ENCODE assay signal across 8 mouse cellular contexts in the genomic region with DNA sequence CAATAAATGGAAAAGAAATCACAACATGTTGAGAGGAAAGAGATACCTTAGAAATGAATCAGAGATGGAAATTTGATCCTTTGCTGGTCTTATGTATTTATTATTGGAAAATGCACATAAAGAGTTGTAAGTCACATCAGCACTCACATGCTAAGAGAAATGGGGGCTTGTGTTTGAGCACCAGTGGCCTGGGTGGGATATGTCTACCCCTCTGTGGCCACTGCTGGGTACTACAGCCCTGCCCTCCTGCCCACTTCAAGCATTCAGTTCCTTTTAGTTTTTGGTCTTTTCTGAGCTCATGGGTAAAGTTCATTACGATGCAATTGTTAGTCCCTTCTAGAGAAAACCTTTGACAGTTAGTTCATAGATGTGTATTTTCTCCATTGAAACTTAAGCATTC.
DNase-seq lines count a peak whose midpoint lies in the region; ATAC-seq lines count a peak whose summit lies in the region.

No protein-coding gene starts in this region.

- H3K4me1 ChIP-seq in heart, embryonic 12.5 days (replicated peaks) = no peaks in the 10 kb centered on the region
- no peaks in the 10 kb centered on the region for H3K4me1 ChIP-seq in forebrain, embryonic 14.5 days (ENCODE audit: control insufficient read depth, insufficient read depth, low read length)
- no peaks in the 10 kb centered on the region; the same call in 1 of the 2 replicates for H3K4me1 ChIP-seq in lung, embryonic 16.5 days (replicated peaks; ENCODE audit: control insufficient read depth, insufficient read depth, low read length)

- no peaks in the 10 kb centered on the region for H3K9me3 ChIP-seq in heart, embryonic 12.5 days (replicated peaks)
- no peaks in the 10 kb centered on the region for H3K9me3 ChIP-seq in forebrain, embryonic 14.5 days (replicated peaks; ENCODE audit: control insufficient read depth, low read length)
- no peaks in the 10 kb centered on the region for H3K9me3 ChIP-seq in lung, embryonic 16.5 days (ENCODE audit: control insufficient read depth, low read length)

- no peak overlapping the region for H3K9ac ChIP-seq in heart, embryonic 12.5 days
- no peak overlapping the region for H3K9ac ChIP-seq in forebrain, embryonic 14.5 days (ENCODE audit: low read length)
- no peak overlapping the region for H3K9ac ChIP-seq in lung, embryonic 16.5 days (ENCODE audit: low read length)

- intact Hi-C loops in heart, postnatal 10 days (cut with DNase I) = loop anchor here (2.0 to 5.0 kb wide), 3 partner anchors 293 to 431 kb away; no protein-coding TSS in a partner anchor

- H3K27me3 ChIP-seq in heart, embryonic 12.5 days (replicated peaks) = no peaks in the 10 kb centered on the region
- no peaks in the 10 kb centered on the region for H3K27me3 ChIP-seq in forebrain, embryonic 14.5 days (replicated peaks; ENCODE audit: control insufficient read depth, insufficient read depth, low read length)
- H3K27me3 ChIP-seq in lung, embryonic 16.5 days (ENCODE audit: control insufficient read depth, insufficient read depth, low read depth, low read length) = no peaks in the 10 kb centered on the region

- H3K4me3 ChIP-seq in heart, embryonic 12.5 days = no peak overlapping the region
- H3K4me3 ChIP-seq in forebrain, embryonic 14.5 days (ENCODE audit: low read depth, low read length) = no peak overlapping the region
- no peak overlapping the region for H3K4me3 ChIP-seq in lung, embryonic 16.5 days (ENCODE audit: low read length)

- 0 out of 2 replicates have a peak, but pooled peaks cover 6% of the 10 kb centered on the region for H3K36me3 ChIP-seq in heart, embryonic 12.5 days
- no peaks in the 10 kb centered on the region for H3K36me3 ChIP-seq in forebrain, embryonic 14.5 days (ENCODE audit: control insufficient read depth, insufficient read depth, low read length)
- no peaks in the 10 kb centered on the region for H3K36me3 ChIP-seq in lung, embryonic 16.5 days (ENCODE audit: control insufficient read depth, insufficient read depth, low read length)

- H3K4me2 ChIP-seq in heart, embryonic 12.5 days = no peak overlapping the region
- H3K4me2 ChIP-seq in forebrain, embryonic 14.5 days (ENCODE audit: low read length) = no peak overlapping the region
- H3K4me2 ChIP-seq in lung, embryonic 16.5 days (ENCODE audit: low read depth, low read length) = no peak overlapping the region

- ATAC-seq in heart, embryonic 12.5 days (ENCODE audit: insufficient number of reproducible peaks, low FRiP score) = no peak
- ATAC-seq in forebrain, embryonic 14.5 days = peak; percentile 86
- ATAC-seq in lung, embryonic 16.5 days (ENCODE audit: low read depth) = peak; percentile 64

- no peak overlapping the region for H3K27ac ChIP-seq in heart, embryonic 12.5 days (ENCODE audit: poor library complexity, severe bottlenecking)
- no peak overlapping the region for H3K27ac ChIP-seq in forebrain, embryonic 14.5 days (ENCODE audit: low read depth, low read length)
- no peak overlapping the region for H3K27ac ChIP-seq in lung, embryonic 16.5 days (ENCODE audit: low read length)

- DNase-seq in heart, postnatal 10 days = peak; percentile 24 to 32
- DNase-seq in testis, postnatal 10 days (ENCODE audit: low spot score) = peak; percentile 49
- no peak for DNase-seq in testis, postnatal 14 days (ENCODE audit: low spot score)
- DNase-seq in forebrain, embryonic 14.5 days (ENCODE audit: low spot score) = peak; percentile 50
- no peak for DNase-seq in thymus, postnatal 10 days (ENCODE audit: low spot score in 2 of 2)
- DNase-seq in urinary bladder, postnatal 25 days (ENCODE audit: low spot score) = no peak

- WGBS in heart, embryonic 12.5 days = 30% methylated on average over 1 of the region's 1 CpGs
- whole genome bisulfite sequencing in forebrain, embryonic 14.5 days = 51% methylated on average over 1 of the region's 1 CpGs
- 44% methylated on average over 1 of the region's 1 CpGs for WGBS in lung, embryonic 16.5 days

Comparison
In these comparisons a context has a peak if more than half of its experiments do, and no peak if none do; other contexts are left out.
1. DNase-seq: peak in heart, postnatal 10 days (2 of 2), testis, postnatal 10 days (single experiment) and forebrain, embryonic 14.5 days (single experiment); none in testis, postnatal 14 days (single experiment), thymus, postnatal 10 days (0 of 2) and urinary bladder, postnatal 25 days (single experiment).